Comparison of ENCODE assay signal across 17 mouse cellular contexts in genomic region chr16:38493890-38494289, GRCm38 (mm10). TPM values are rescaled to one million over a fixed set of nuclear protein-coding genes. Genes with fewer than 3 reads are reported as not detected.
DNase-seq lines count a peak whose midpoint lies in the region; ATAC-seq and TF ChIP-seq lines count a peak whose summit lies in the region.
"Had no signal": no experiment of that assay in that cellular context is flagged by ENCODE, and none has a peak within 500 bp of the region (broad histone marks: within the 10 kb centered on the region; RNA-seq: fewer than 3 reads in every experiment).

No protein-coding gene starts in this region.

- no peak for TF ChIP-seq EP300 in liver, postnatal 0 days (IDR thresholded peaks at IDR 0.05; ENCODE audit: low read depth)

- H3K27me3 ChIP-seq in forebrain, postnatal 0 days (ENCODE audit: insufficient read depth, low read length), result no peaks in the 10 kb centered on the region
- no peaks in the 10 kb centered on the region for H3K27me3 ChIP-seq in forebrain, embryonic 16.5 days (replicated peaks; ENCODE audit: control insufficient read depth, insufficient read depth, low read length)
- no peaks in the 10 kb centered on the region for H3K27me3 ChIP-seq in intestine, postnatal 0 days (replicated peaks; ENCODE audit: control insufficient read depth, insufficient read depth, low read length)
- no peaks in the 10 kb centered on the region for H3K27me3 ChIP-seq in intestine, embryonic 16.5 days (replicated peaks; ENCODE audit: control insufficient read depth, insufficient read depth, low read length)
- no peaks in the 10 kb centered on the region for H3K27me3 ChIP-seq in liver, postnatal 0 days (ENCODE audit: insufficient read depth, low read length)
- no peaks in the 10 kb centered on the region for H3K27me3 ChIP-seq in liver, embryonic 11.5 days (replicated peaks; ENCODE audit: control insufficient read depth, insufficient read depth, low read length)
- H3K27me3 ChIP-seq: embryonic facial prominence, embryonic 15.5 days; forebrain, embryonic 15.5 days; liver, embryonic 15.5 days; neural tube, embryonic 13.5 days; Patski had no signal

- H3K36me3 ChIP-seq in forebrain, postnatal 0 days (ENCODE audit: insufficient read depth), result peaks cover 12% of the 10 kb centered on the region
- peaks cover 9% of the 10 kb centered on the region; the same call in 1 of the 2 replicates for H3K36me3 ChIP-seq in forebrain, embryonic 16.5 days (ENCODE audit: control insufficient read depth, insufficient read depth)
- peaks cover 13% of the 10 kb centered on the region; the same call in 1 of the 2 replicates for H3K36me3 ChIP-seq in intestine, postnatal 0 days (ENCODE audit: control insufficient read depth, insufficient read depth)
- peaks cover 3% of the 10 kb centered on the region; the same call in 1 of the 2 replicates for H3K36me3 ChIP-seq in intestine, embryonic 16.5 days (ENCODE audit: control insufficient read depth, insufficient read depth, low read length)
- H3K36me3 ChIP-seq in liver, postnatal 0 days (replicated peaks; ENCODE audit: insufficient read depth, low read length), result peaks cover 11% of the 10 kb centered on the region; the same call in 1 of the 2 replicates
- H3K36me3 ChIP-seq in liver, embryonic 11.5 days (ENCODE audit: control insufficient read depth, insufficient read depth, low read length), result peaks cover 6% of the 10 kb centered on the region; the same call in 1 of the 2 replicates

- no peak for TF ChIP-seq POLR2A in brain, embryonic 14.5 days (IDR thresholded peaks at IDR 0.05; ENCODE audit: borderline replicate concordance, extremely low read depth, insufficient read depth, insufficient read length, poor library complexity, severe bottlenecking)

- no peak overlapping the region for H3K4me3 ChIP-seq in forebrain, postnatal 0 days (ENCODE audit: low read depth, low read length)
- H3K4me3 ChIP-seq in forebrain, embryonic 16.5 days (replicated peaks; ENCODE audit: low read length), result no peak overlapping the region
- no peak overlapping the region for H3K4me3 ChIP-seq in intestine, postnatal 0 days (ENCODE audit: low read depth, low read length)
- H3K4me3 ChIP-seq in intestine, embryonic 16.5 days (ENCODE audit: low read length), result no peak overlapping the region
- H3K4me3 ChIP-seq in liver, postnatal 0 days (ENCODE audit: low read depth, low read length), result no peak overlapping the region
- no peak overlapping the region for H3K4me3 ChIP-seq in liver, embryonic 11.5 days (ENCODE audit: low read depth, low read length)
- H3K4me3 ChIP-seq: embryonic facial prominence, embryonic 15.5 days; forebrain, embryonic 15.5 days; liver, embryonic 15.5 days; neural tube, embryonic 13.5 days had no signal

- DNase-seq in forebrain, postnatal 0 days, result peak; percentile 11
- DNase-seq in liver, postnatal 0 days, result no peak
- DNase-seq in liver, embryonic 11.5 days (ENCODE audit: low spot score), result no peak
- peak; percentile 31 for DNase-seq in brain, embryonic 14.5 days (ENCODE audit: low read depth)
- no peak for DNase-seq in cerebellum, postnatal 14 days
- DNase-seq: cerebellum, adult 18-20 months; gastrocnemius, postnatal 25 days; thymus, adult 2 months had no signal

- no peaks in the 10 kb centered on the region for H3K9me3 ChIP-seq in forebrain, postnatal 0 days (ENCODE audit: low read length)
- no peaks in the 10 kb centered on the region for H3K9me3 ChIP-seq in forebrain, embryonic 16.5 days (ENCODE audit: control insufficient read depth, low read length)
- H3K9me3 ChIP-seq in intestine, postnatal 0 days (ENCODE audit: control insufficient read depth), result no peaks in the 10 kb centered on the region
- H3K9me3 ChIP-seq in intestine, embryonic 16.5 days (ENCODE audit: control insufficient read depth, low read length), result no peaks in the 10 kb centered on the region
- no peaks in the 10 kb centered on the region for H3K9me3 ChIP-seq in liver, postnatal 0 days (ENCODE audit: low read length)
- no peaks in the 10 kb centered on the region for H3K9me3 ChIP-seq in liver, embryonic 11.5 days (ENCODE audit: control insufficient read depth, low read length)
- H3K9me3 ChIP-seq: embryonic facial prominence, embryonic 15.5 days; forebrain, embryonic 15.5 days; liver, embryonic 15.5 days; neural tube, embryonic 13.5 days had no signal

- H3K4me2 ChIP-seq in forebrain, postnatal 0 days (ENCODE audit: low read depth), result no peak overlapping the region
- H3K4me2 ChIP-seq in forebrain, embryonic 16.5 days (ENCODE audit: low read length), result no peak overlapping the region
- no peak overlapping the region for H3K4me2 ChIP-seq in intestine, postnatal 0 days (replicated peaks; ENCODE audit: low read depth)
- H3K4me2 ChIP-seq in intestine, embryonic 16.5 days (ENCODE audit: low read depth, low read length), result no peak overlapping the region
- H3K4me2 ChIP-seq in liver, postnatal 0 days (ENCODE audit: low read depth, low read length), result no peak overlapping the region
- H3K4me2 ChIP-seq in liver, embryonic 11.5 days, result no peak overlapping the region
- H3K4me2 ChIP-seq: embryonic facial prominence, embryonic 15.5 days; forebrain, embryonic 15.5 days; hindbrain, embryonic 14.5 days; liver, embryonic 15.5 days; neural tube, embryonic 13.5 days had no signal

- ATAC-seq in forebrain, postnatal 0 days, result no peak
- ATAC-seq in forebrain, embryonic 16.5 days, result no peak
- no peak for ATAC-seq in intestine, postnatal 0 days
- no peak for ATAC-seq in intestine, embryonic 16.5 days
- no peak for ATAC-seq in liver, postnatal 0 days
- ATAC-seq in liver, embryonic 11.5 days (replicated peaks; ENCODE audit: low FRiP score), result no peak
- ATAC-seq: forebrain, embryonic 15.5 days; Patski had no signal

- H3K4me1 ChIP-seq in forebrain, postnatal 0 days (ENCODE audit: insufficient read depth), result no peaks in the 10 kb centered on the region
- H3K4me1 ChIP-seq in forebrain, embryonic 16.5 days (replicated peaks; ENCODE audit: control insufficient read depth, insufficient read depth, low read length), result no peaks in the 10 kb centered on the region
- H3K4me1 ChIP-seq in intestine, postnatal 0 days (replicated peaks; ENCODE audit: control insufficient read depth, insufficient read depth, low read length), result no peaks in the 10 kb centered on the region
- no peaks in the 10 kb centered on the region for H3K4me1 ChIP-seq in intestine, embryonic 16.5 days (ENCODE audit: control insufficient read depth, insufficient read depth, low read length)
- no peaks in the 10 kb centered on the region for H3K4me1 ChIP-seq in liver, postnatal 0 days (ENCODE audit: insufficient read depth)
- no peaks in the 10 kb centered on the region for H3K4me1 ChIP-seq in liver, embryonic 11.5 days (replicated peaks; ENCODE audit: control insufficient read depth, insufficient read depth, low read length)
- H3K4me1 ChIP-seq: embryonic facial prominence, embryonic 15.5 days; forebrain, embryonic 15.5 days; liver, embryonic 15.5 days; neural tube, embryonic 13.5 days had no signal

- H3K9ac ChIP-seq in forebrain, postnatal 0 days, result no peak overlapping the region
- H3K9ac ChIP-seq in forebrain, embryonic 16.5 days (replicated peaks; ENCODE audit: low read depth, low read length), result no peak overlapping the region
- no peak overlapping the region for H3K9ac ChIP-seq in intestine, postnatal 0 days (ENCODE audit: low read depth, low read length)
- H3K9ac ChIP-seq in intestine, embryonic 16.5 days (ENCODE audit: low read depth, low read length), result no peak overlapping the region
- no peak overlapping the region for H3K9ac ChIP-seq in liver, postnatal 0 days (replicated peaks)
- no peak overlapping the region for H3K9ac ChIP-seq in liver, embryonic 11.5 days (ENCODE audit: low read depth, low read length)
- H3K9ac ChIP-seq: embryonic facial prominence, embryonic 15.5 days; forebrain, embryonic 15.5 days; hindbrain, embryonic 14.5 days; liver, embryonic 15.5 days; neural tube, embryonic 13.5 days had no signal

- H3K27ac ChIP-seq in forebrain, postnatal 0 days (ENCODE audit: low read depth, low read length), result no peak overlapping the region
- no peak overlapping the region for H3K27ac ChIP-seq in forebrain, embryonic 16.5 days (ENCODE audit: low read length)
- H3K27ac ChIP-seq in intestine, postnatal 0 days (ENCODE audit: low read depth, low read length), result no peak overlapping the region
- H3K27ac ChIP-seq in intestine, embryonic 16.5 days (ENCODE audit: low read length), result no peak overlapping the region
- no peak overlapping the region for H3K27ac ChIP-seq in liver, postnatal 0 days (ENCODE audit: low read depth)
- no peak overlapping the region for H3K27ac ChIP-seq in liver, embryonic 11.5 days (ENCODE audit: low read depth, low read length)
- H3K27ac ChIP-seq: embryonic facial prominence, embryonic 15.5 days; forebrain, embryonic 15.5 days; hindbrain, embryonic 14.5 days; liver, embryonic 15.5 days; neural tube, embryonic 13.5 days had no signal

- 0 out of 2 replicates have a peak, but pooled peaks have one; percentile 5 for TF ChIP-seq CTCF in forebrain, postnatal 0 days (IDR thresholded peaks at IDR 0.05; ENCODE audit: low read depth)
- TF ChIP-seq CTCF in intestine, postnatal 0 days (IDR thresholded peaks at IDR 0.05; ENCODE audit: low read depth), result peak; percentile 64
- TF ChIP-seq CTCF in liver, postnatal 0 days (IDR thresholded peaks at IDR 0.05; ENCODE audit: low read depth), result peak; percentile 28; the same call in 1 of the 2 replicates
- TF ChIP-seq CTCF in brain, embryonic 14.5 days (IDR thresholded peaks at IDR 0.05; ENCODE audit: borderline replicate concordance, extremely low read depth, insufficient read depth, insufficient read length), result no peak

- 91% methylated on average over 10 of the region's 10 CpGs for WGBS in forebrain, postnatal 0 days
- 87% methylated on average over 10 of the region's 10 CpGs for WGBS in forebrain, embryonic 16.5 days
- WGBS in intestine, postnatal 0 days, result 74% methylated on average over 10 of the region's 10 CpGs
- WGBS in intestine, embryonic 16.5 days, result 80% methylated on average over 10 of the region's 10 CpGs
- 76% methylated on average over 10 of the region's 10 CpGs for WGBS in liver, postnatal 0 days (ENCODE audit: insufficient replicate concordance)
- WGBS in liver, embryonic 11.5 days, result 83% methylated on average over 10 of the region's 10 CpGs

RNA-seq across cellular contexts. Expression of gene Timmdc1, which starts 28.6 kb away (rescaled TPM):
- total RNA-seq in forebrain, postnatal 0 days (2014; rRNA removed), result 30.3 and 34.3 TPM in 2 replicates
- polyA plus RNA-seq in forebrain, postnatal 0 days (2015; fragmentation: Nextera tagmentation; extraction: Ambion mirVana), result 22.2 and 27.2 TPM in 2 replicates
- 34.2 and 36.6 TPM in 2 replicates for polyA plus RNA-seq in forebrain, embryonic 16.5 days (2015; fragmentation: Nextera tagmentation; extraction: Ambion mirVana)
- 11.8 and 13.8 TPM in 2 replicates for polyA plus RNA-seq in intestine, postnatal 0 days (2015; fragmentation: Nextera tagmentation; extraction: Ambion mirVana)
- 22.6 and 23.6 TPM in 2 replicates for polyA plus RNA-seq in intestine, embryonic 16.5 days (2015; fragmentation: Nextera tagmentation; extraction: Ambion mirVana)
- polyA plus RNA-seq in liver, postnatal 0 days (2015; fragmentation: Nextera tagmentation; extraction: Ambion mirVana), result 14.8 and 17.0 TPM in 2 replicates
- polyA plus RNA-seq in liver, embryonic 11.5 days (2014; fragmentation: Nextera tagmentation; extraction: Ambion mirVana), result 25.1 and 28.1 TPM in 2 replicates
- 18.5 and 19.1 TPM in 2 replicates for polyA plus RNA-seq in brain, embryonic 14.5 days (2012; rRNA removed)

RNA-seq across cellular contexts. Expression of gene Cd80, which starts 38.5 kb away (rescaled TPM):
- 0.31 and 0.86 TPM in 2 replicates for total RNA-seq in forebrain, postnatal 0 days (2014; rRNA removed)
- 0.25 and 0.30 TPM in 2 replicates for polyA plus RNA-seq in forebrain, postnatal 0 days (2015; fragmentation: Nextera tagmentation; extraction: Ambion mirVana)
- polyA plus RNA-seq in forebrain, embryonic 16.5 days (2015; fragmentation: Nextera tagmentation; extraction: Ambion mirVana), result 0.41 and 0.52 TPM in 2 replicates
- polyA plus RNA-seq in intestine, postnatal 0 days (2015; fragmentation: Nextera tagmentation; extraction: Ambion mirVana), result 0.23 and 0.33 TPM in 2 replicates
- polyA plus RNA-seq in intestine, embryonic 16.5 days (2015; fragmentation: Nextera tagmentation; extraction: Ambion mirVana), result 0.18 and 0.27 TPM in 2 replicates
- polyA plus RNA-seq in liver, postnatal 0 days (2015; fragmentation: Nextera tagmentation; extraction: Ambion mirVana), result 0.13 and 0.15 TPM in 2 replicates
- 0.14 and 0.23 TPM in 2 replicates for polyA plus RNA-seq in liver, embryonic 11.5 days (2014; fragmentation: Nextera tagmentation; extraction: Ambion mirVana)
- 0.32 and 0.33 TPM in 2 replicates for polyA plus RNA-seq in brain, embryonic 14.5 days (2012; rRNA removed)

RNA-seq across cellular contexts. Expression of gene Adprh, which starts 41.4 kb away (rescaled TPM):
- total RNA-seq in forebrain, postnatal 0 days (2014; rRNA removed), result 40.8 and 42.9 TPM in 2 replicates
- 130 and 134 TPM in 2 replicates for polyA plus RNA-seq in forebrain, postnatal 0 days (2015; fragmentation: Nextera tagmentation; extraction: Ambion mirVana)
- 136 and 140 TPM in 2 replicates for polyA plus RNA-seq in forebrain, embryonic 16.5 days (2015; fragmentation: Nextera tagmentation; extraction: Ambion mirVana)
- polyA plus RNA-seq in intestine, postnatal 0 days (2015; fragmentation: Nextera tagmentation; extraction: Ambion mirVana), result 55.3 and 58.8 TPM in 2 replicates
- 85.1 and 88.9 TPM in 2 replicates for polyA plus RNA-seq in intestine, embryonic 16.5 days (2015; fragmentation: Nextera tagmentation; extraction: Ambion mirVana)
- 17.9 and 22.2 TPM in 2 replicates for polyA plus RNA-seq in liver, postnatal 0 days (2015; fragmentation: Nextera tagmentation; extraction: Ambion mirVana)
- polyA plus RNA-seq in liver, embryonic 11.5 days (2014; fragmentation: Nextera tagmentation; extraction: Ambion mirVana), result 92.0 and 92.1 TPM in 2 replicates
- polyA plus RNA-seq in brain, embryonic 14.5 days (2012; rRNA removed), result 73.8 and 77.3 TPM in 2 replicates

RNA-seq across cellular contexts. Expression of gene Poglut1, which starts 56.2 kb away (rescaled TPM):
- total RNA-seq in forebrain, postnatal 0 days (2014; rRNA removed), result 38.4 and 47.5 TPM in 2 replicates
- 29.8 and 36.5 TPM in 2 replicates for polyA plus RNA-seq in forebrain, postnatal 0 days (2015; fragmentation: Nextera tagmentation; extraction: Ambion mirVana)
- 66.0 and 70.5 TPM in 2 replicates for polyA plus RNA-seq in forebrain, embryonic 16.5 days (2015; fragmentation: Nextera tagmentation; extraction: Ambion mirVana)
- 11.3 and 12.3 TPM in 2 replicates for polyA plus RNA-seq in intestine, postnatal 0 days (2015; fragmentation: Nextera tagmentation; extraction: Ambion mirVana)
- polyA plus RNA-seq in intestine, embryonic 16.5 days (2015; fragmentation: Nextera tagmentation; extraction: Ambion mirVana), result 31.5 and 33.9 TPM in 2 replicates
- 6.1 and 6.3 TPM in 2 replicates for polyA plus RNA-seq in liver, postnatal 0 days (2015; fragmentation: Nextera tagmentation; extraction: Ambion mirVana)
- polyA plus RNA-seq in liver, embryonic 11.5 days (2014; fragmentation: Nextera tagmentation; extraction: Ambion mirVana), result 31.0 and 34.1 TPM in 2 replicates
- 60.4 and 66.6 TPM in 2 replicates for polyA plus RNA-seq in brain, embryonic 14.5 days (2012; rRNA removed)

Comparison
In these comparisons a context has a peak if more than half of its experiments do, and no peak if none do; other contexts are left out.
1. DNase-seq: peak in forebrain, postnatal 0 days (single experiment) and brain, embryonic 14.5 days (single experiment); none in liver, postnatal 0 days (single experiment), liver, embryonic 11.5 days (single experiment) and cerebellum, postnatal 14 days (0 of 2).